Mouse (Mus musculus): ENCODE measurements around the gene Lrba.

GRCm38 (mm10) chr3:86538645-86539554 is 314.4 kb downstream of the Lrba start:
- TF ChIP-seq POLR2A (IDR thresholded peaks at IDR 0.05; ENCODE audit: control insufficient read depth, low read depth, low read length) (no peak), CTCF (IDR thresholded peaks at IDR 0.05; ENCODE audit: control insufficient read depth, insufficient read depth, insufficient replicate concordance, low read depth, low read length) (no peak)

Data from testis, adult 2 months (tissue).